Mouse (Mus musculus) heart, postnatal 0 days (tissue): Measurements from ENCODE around the gene 4430402I18Rik.

Experiments
- CTCF ChIP-seq: IDR thresholded peaks from 2 replicates; pipeline ENCODE4 v1.5.1; 2016; ENCODE audit warnings: antibody characterized with exemption, control low read depth, low read depth
- EP300 ChIP-seq: IDR thresholded peaks from 2 replicates; pipeline ENCODE4 v1.6.1; 2016; ENCODE audit warnings: antibody characterized with exemption, low read depth

- no peak for TF ChIP-seq CTCF
- TF ChIP-seq EP300, result no peak
Measured at GRCm38 (mm10) chr19:28888496-28888895, 79.1 kb downstream of the 4430402I18Rik start.
